Mouse (Mus musculus) stomach, postnatal 0 days (tissue): ENCODE data around the gene Tmem236.

Experiments used
- CTCF ChIP-seq: IDR thresholded peaks from 2 replicates; pipeline ENCODE4 v1.5.1; 2016; ENCODE audit warnings: antibody characterized with exemption, low read depth, mild to moderate bottlenecking, moderate library complexity
- EP300 ChIP-seq: optimal IDR thresholded peaks from 2 replicates; pipeline ENCODE3; 2016; ENCODE audit warnings: antibody characterized with exemption

DNA sequence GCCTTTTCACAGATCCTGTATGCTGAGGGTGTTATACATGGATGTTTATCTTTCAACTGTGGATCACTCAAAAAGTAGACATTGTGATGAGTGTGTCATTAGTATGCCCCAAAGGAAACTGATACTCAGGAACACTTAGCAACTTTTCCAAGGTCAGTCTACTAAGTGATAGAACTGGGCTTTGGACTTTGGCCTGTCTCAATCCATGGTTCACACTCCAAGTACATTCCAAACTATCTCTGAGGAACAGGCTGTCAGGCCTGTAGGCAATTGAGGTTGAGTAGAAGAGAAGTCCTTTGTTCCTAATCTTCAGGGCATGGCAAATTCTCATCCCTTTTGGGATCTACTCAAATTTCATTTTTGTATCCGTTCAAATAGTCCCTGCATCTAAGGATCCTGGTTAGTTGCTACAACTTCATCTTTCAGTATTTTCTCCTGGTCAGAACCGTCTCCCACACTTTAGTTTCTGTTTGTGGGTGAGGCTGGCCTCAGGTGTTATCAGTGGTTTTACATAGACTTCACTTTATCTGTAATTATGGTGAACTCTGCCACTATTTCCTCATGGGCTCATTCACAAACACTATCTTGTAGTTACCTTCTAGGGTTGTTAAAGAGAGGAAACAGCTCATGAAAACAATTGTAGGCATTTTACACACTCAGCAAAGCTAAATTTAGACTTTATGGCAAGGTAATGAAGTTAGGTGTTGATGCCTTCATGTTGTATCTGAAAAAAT, 2.3 kb downstream of the Tmem236 start:
- TF ChIP-seq CTCF (no peak), EP300 (no peak)
